Mouse (Mus musculus) brain, embryonic 14.5 days (tissue): ENCODE data around the gene Cacng1. TPM values are rescaled to one million over a fixed set of nuclear protein-coding genes. Genes with fewer than 3 reads are reported as not detected.

Source experiments
- DNase-seq: peaks from one replicate; pipeline ENCODE4 v3.0.0-alpha.2; 2011; ENCODE audit warnings: low read depth
- CTCF ChIP-seq: fragments of 200-500 bp; IDR thresholded peaks from 2 replicates; pipeline ENCODE4 v1.5.1; 2012; ENCODE audit warnings: inconsistent platforms, mild to moderate bottlenecking, moderate library complexity, borderline replicate concordance; ENCODE audit not compliant: insufficient read depth, insufficient read length; ENCODE audit errors: extremely low read depth
- POLR2A ChIP-seq: fragments of 200-500 bp; IDR thresholded peaks from 2 replicates; pipeline ENCODE4 v1.6.1; 2012; ENCODE audit warnings: mild to moderate bottlenecking, inconsistent platforms, borderline replicate concordance; ENCODE audit not compliant: poor library complexity, insufficient read depth, insufficient read length, severe bottlenecking; ENCODE audit errors: extremely low read depth
- polyA plus RNA-seq: library from polyadenylated mRNA; depleted of rRNA; stranded (reverse); fragments of >200 nt; gene quantifications from 2 replicates; pipeline ENCODE4 v1.2.3, GENCODE M21; 2012; rRNA removed

Cacng1 gene
- polyA plus RNA-seq, 1 experiment: 1.8 TPM

- peak; percentile 58 for DNase-seq
- TF ChIP-seq CTCF (no peak), POLR2A (no peak)
These were observed 39.9 kb downstream of the Cacng1 start for GRCm38 (mm10) chr11:107676207-107676940.

GRCm38 (mm10) chr11:107675246-107675645, 41.1 kb downstream of the Cacng1 start:
- TF ChIP-seq CTCF (no peak), POLR2A (no peak)
- no peak for DNase-seq

GRCm38 (mm10) chr11:107674601-107675000, 41.7 kb downstream of the Cacng1 start:
- DNase-seq: no peak
- no peak for TF ChIP-seq POLR2A
- TF ChIP-seq CTCF: no peak

- no peak for TF ChIP-seq CTCF
- no peak for TF ChIP-seq POLR2A
- DNase-seq: no peak
These were observed 42.3 kb downstream of the Cacng1 start for GRCm38 (mm10) chr11:107674006-107674405.

GRCm38 (mm10) chr11:107668977-107669376, 47.3 kb downstream of the Cacng1 start:
- no peak for TF ChIP-seq CTCF
- TF ChIP-seq POLR2A: no peak
- DNase-seq: no peak

GRCm38 (mm10) chr11:107668223-107668622, 48.1 kb downstream of the Cacng1 start:
- no peak for DNase-seq
- TF ChIP-seq POLR2A: no peak
- TF ChIP-seq CTCF: no peak

- TF ChIP-seq POLR2A (no peak), CTCF (no peak)
- no peak for DNase-seq
These were observed 48.8 kb downstream of the Cacng1 start for GRCm38 (mm10) chr11:107667542-107667941.

GRCm38 (mm10) chr11:107662666-107663065, 53.7 kb downstream of the Cacng1 start:
- no peak for DNase-seq
- TF ChIP-seq CTCF (no peak), POLR2A (no peak)

- DNase-seq: no peak
These were observed 55.9 kb downstream of the Cacng1 start for GRCm38 (mm10) chr11:107660452-107660851.

GRCm38 (mm10) chr11:107657117-107657516, 59.2 kb downstream of the Cacng1 start:
- no peak for TF ChIP-seq CTCF
- no peak for TF ChIP-seq POLR2A

More at GRCm38 (mm10) chr11:107660452-107660851, 55.9 kb downstream of the Cacng1 start:
- TF ChIP-seq CTCF: no peak
- no peak for TF ChIP-seq POLR2A

GRCm38 (mm10) chr11:107655538-107655937, 60.8 kb downstream of the Cacng1 start:
- no peak for TF ChIP-seq POLR2A
- TF ChIP-seq CTCF: no peak
- DNase-seq: no peak

More at GRCm38 (mm10) chr11:107657117-107657516, 59.2 kb downstream of the Cacng1 start:
- peak; percentile 57 for DNase-seq

Other genes with a start within 250 kb of the Cacng1 start
- gene Pitpnc1, start 245.8 kb downstream of the Cacng1 start, polyA plus RNA-seq: 23.9 and 30.2 TPM in 2 replicates
- 57.9 and 63.5 TPM in 2 replicates for gene Psmd12, start 237.0 kb downstream of the Cacng1 start, polyA plus RNA-seq
- gene Helz, start 168.6 kb downstream of the Cacng1 start, polyA plus RNA-seq: 12.7 and 16.4 TPM in 2 replicates
- gene Cacng4, start 78.0 kb upstream of the Cacng1 start, polyA plus RNA-seq: 117 and 152 TPM in 2 replicates
- 3.9 and 5.4 TPM in 2 replicates for gene Cacng5, start 198.5 kb upstream of the Cacng1 start, polyA plus RNA-seq